ENCODE assay signal across 8 mouse cellular contexts in genomic region chr15:101006251-101007040, GRCm38 (mm10). TPM values are rescaled to one million over a fixed set of nuclear protein-coding genes. Genes with fewer than 3 reads are reported as not detected.
DNase-seq lines count a peak whose midpoint lies in the region; ATAC-seq and TF ChIP-seq lines count a peak whose summit lies in the region.

No protein-coding gene starts in this region.

- no peak for TF ChIP-seq CTCF in E14TG2a.4 (conservative IDR thresholded peaks at IDR 0.05; ENCODE audit: low read length)
- TF ChIP-seq CTCF in liver, postnatal 0 days (IDR thresholded peaks at IDR 0.05; ENCODE audit: low read depth) = no peak

- ATAC-seq in granulocyte monocyte progenitor cell, adult 5-6 weeks (replicated peaks; ENCODE audit: poor library complexity, severe bottlenecking) = peak; percentile 80
- peak; percentile 96 for ATAC-seq in intestine, embryonic 16.5 days
- peak; percentile 56; the same call in 1 of the 2 replicates for ATAC-seq in liver, postnatal 0 days
- ATAC-seq in neural tube, embryonic 14.5 days (ENCODE audit: low read depth) = no peak

- peak overlapping the region; percentile 30; the same call in 1 of the 2 replicates for H3K4me3 ChIP-seq in E14TG2a.4 (replicated peaks; ENCODE audit: low read length)
- peak overlapping the region; percentile 57 for H3K4me3 ChIP-seq in brown adipose tissue, adult 24 weeks (ENCODE audit: insufficient read depth, low read depth, low read length)
- H3K4me3 ChIP-seq in intestine, embryonic 16.5 days (ENCODE audit: low read length) = peak overlapping the region; percentile 56
- H3K4me3 ChIP-seq in liver, postnatal 0 days (ENCODE audit: low read depth, low read length) = peak overlapping the region; percentile 26; the same call in 1 of the 2 replicates
- peak overlapping the region; percentile 10; the same call in 1 of the 2 replicates for H3K4me3 ChIP-seq in neural tube, embryonic 14.5 days (ENCODE audit: low read depth, low read length)

- no peaks in the 10 kb centered on the region for H3K9me3 ChIP-seq in E14TG2a.4 (ENCODE audit: low read length)
- no peaks in the 10 kb centered on the region for H3K9me3 ChIP-seq in intestine, embryonic 16.5 days (ENCODE audit: control insufficient read depth, low read length)
- no peaks in the 10 kb centered on the region for H3K9me3 ChIP-seq in liver, postnatal 0 days (ENCODE audit: low read length)
- H3K9me3 ChIP-seq in neural tube, embryonic 14.5 days (ENCODE audit: control insufficient read depth, low read length) = no peaks in the 10 kb centered on the region

- no peak for TF ChIP-seq EP300 in liver, postnatal 0 days (IDR thresholded peaks at IDR 0.05; ENCODE audit: low read depth)

- peaks cover 38% of the 10 kb centered on the region for H3K27me3 ChIP-seq in E14TG2a.4 (ENCODE audit: insufficient read depth, low read length)
- H3K27me3 ChIP-seq in intestine, embryonic 16.5 days (replicated peaks; ENCODE audit: control insufficient read depth, insufficient read depth, low read length) = no peaks in the 10 kb centered on the region
- H3K27me3 ChIP-seq in liver, postnatal 0 days (ENCODE audit: insufficient read depth, low read length) = 0 out of 2 replicates have a peak, but pooled peaks cover 9% of the 10 kb centered on the region
- no peaks in the 10 kb centered on the region for H3K27me3 ChIP-seq in neural tube, embryonic 14.5 days (ENCODE audit: control insufficient read depth, insufficient read depth, low read length)

- peaks cover 9% of the 10 kb centered on the region for H3K4me1 ChIP-seq in E14TG2a.4 (replicated peaks; ENCODE audit: low read depth, low read length)
- no peaks in the 10 kb centered on the region for H3K4me1 ChIP-seq in brown adipose tissue, adult 24 weeks (ENCODE audit: control insufficient read depth, insufficient read depth, insufficient read length, low read length)
- H3K4me1 ChIP-seq in intestine, embryonic 16.5 days (ENCODE audit: control insufficient read depth, insufficient read depth, low read length) = peaks cover 16% of the 10 kb centered on the region; the same call in 1 of the 2 replicates
- no peaks in the 10 kb centered on the region for H3K4me1 ChIP-seq in liver, postnatal 0 days (ENCODE audit: insufficient read depth)
- no peaks in the 10 kb centered on the region for H3K4me1 ChIP-seq in neural tube, embryonic 14.5 days (ENCODE audit: control insufficient read depth, insufficient read depth, low read length)

- H3K4me2 ChIP-seq in intestine, embryonic 16.5 days (ENCODE audit: low read depth, low read length) = peak overlapping the region; percentile 78
- peak overlapping the region; percentile 70 for H3K4me2 ChIP-seq in liver, postnatal 0 days (ENCODE audit: low read depth, low read length)
- peak overlapping the region; percentile 44 for H3K4me2 ChIP-seq in neural tube, embryonic 14.5 days (ENCODE audit: low read depth, low read length)

- 10% methylated on average over 14 of the region's 15 CpGs for WGBS in intestine, embryonic 16.5 days
- WGBS in liver, postnatal 0 days (ENCODE audit: insufficient replicate concordance) = 12% methylated on average over 14 of the region's 15 CpGs
- 12% methylated on average over 14 of the region's 15 CpGs for WGBS in neural tube, embryonic 14.5 days

- H3K9ac ChIP-seq in intestine, embryonic 16.5 days (ENCODE audit: low read depth, low read length) = peak overlapping the region; percentile 65
- no peak overlapping the region for H3K9ac ChIP-seq in liver, postnatal 0 days (replicated peaks)
- H3K9ac ChIP-seq in neural tube, embryonic 14.5 days (replicated peaks; ENCODE audit: low read depth, low read length) = 0 out of 2 replicates have a peak overlapping the region, but pooled peaks have one; percentile 16

- no peaks in the 10 kb centered on the region for H3K36me3 ChIP-seq in E14TG2a.4 (ENCODE audit: insufficient read depth, low read length)
- H3K36me3 ChIP-seq in intestine, embryonic 16.5 days (ENCODE audit: control insufficient read depth, insufficient read depth, low read length) = no peaks in the 10 kb centered on the region
- no peaks in the 10 kb centered on the region for H3K36me3 ChIP-seq in liver, postnatal 0 days (replicated peaks; ENCODE audit: insufficient read depth, low read length)
- H3K36me3 ChIP-seq in neural tube, embryonic 14.5 days (ENCODE audit: control insufficient read depth, insufficient read depth, low read length) = no peaks in the 10 kb centered on the region; the same call in 1 of the 2 replicates

- peak overlapping the region; percentile 27; the same call in 1 of the 2 replicates for H3K27ac ChIP-seq in brown adipose tissue, adult 24 weeks (replicated peaks; ENCODE audit: low read depth, low read length)
- H3K27ac ChIP-seq in intestine, embryonic 16.5 days (ENCODE audit: low read length) = no peak overlapping the region
- H3K27ac ChIP-seq in liver, postnatal 0 days (ENCODE audit: low read depth) = no peak overlapping the region
- H3K27ac ChIP-seq in neural tube, embryonic 14.5 days (ENCODE audit: low read depth, low read length) = no peak overlapping the region

- DNase-seq in liver, postnatal 0 days = peak; percentile 30
- no peak for DNase-seq in right cerebral cortex, postnatal 36 days (ENCODE audit: low spot score in 2 of 2)
- DNase-seq in spleen, postnatal 36 days (ENCODE audit: low spot score in 2 of 2) = no peak

RNA-seq across cellular contexts. Expression of gene Gm47841, which starts 40.8 kb away (rescaled TPM):
- not detected in 2 replicates for polyA plus RNA-seq in brown adipose tissue, adult 24 weeks (2012; ENCODE audit: insufficient read depth, insufficient read length, missing spikeins)
- total RNA-seq in granulocyte monocyte progenitor cell, adult 5-6 weeks (2014; fragmentation: Nextera tagmentation) = not detected in 2 replicates
- total RNA-seq in granulocyte monocyte progenitor cell, adult 5-6 weeks (2017) = not detected in 2 replicates
- not detected in 2 replicates for polyA plus RNA-seq in intestine, embryonic 16.5 days (2015; fragmentation: Nextera tagmentation; extraction: Ambion mirVana)
- polyA plus RNA-seq in liver, postnatal 0 days (2015; fragmentation: Nextera tagmentation; extraction: Ambion mirVana) = not detected in 2 replicates
- not detected in 2 replicates for polyA plus RNA-seq in neural tube, embryonic 14.5 days (2014; fragmentation: Nextera tagmentation; extraction: Ambion mirVana)
